Mouse (Mus musculus): Measurements from ENCODE around the gene Kpna6. TPM values are rescaled to one million over a fixed set of nuclear protein-coding genes. Genes with fewer than 3 reads are reported as not detected.

Kpna6 gene
- total RNA-seq, 2 experiments from 2014 or later: 20.9 to 30.0 TPM

DNA sequence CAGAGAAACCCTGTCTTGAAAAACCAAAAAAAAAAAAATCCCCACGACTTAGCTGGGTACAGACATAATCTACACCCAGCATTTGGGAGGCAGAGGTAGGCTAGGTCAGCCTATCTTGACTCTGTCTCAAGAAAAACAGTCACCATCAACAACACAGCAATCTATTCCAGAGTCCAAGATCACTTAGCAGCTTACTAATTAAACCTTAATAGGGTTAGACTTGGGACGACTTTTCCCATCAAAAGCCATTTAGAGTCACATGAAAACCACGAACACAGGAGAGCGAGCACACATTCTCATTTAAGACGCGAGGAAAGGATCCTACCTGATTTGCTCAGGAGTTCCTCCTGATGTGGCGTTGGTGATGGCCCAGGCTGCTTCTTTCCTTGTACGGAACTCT, 22.2 kb downstream of the Kpna6 start:
- no peak for ATAC-seq (replicated peaks; ENCODE audit: poor library complexity)

GRCm38 (mm10) chr4:129648656-129649055, 23.9 kb downstream of the Kpna6 start:
- ATAC-seq (replicated peaks; ENCODE audit: poor library complexity): no peak

DNA sequence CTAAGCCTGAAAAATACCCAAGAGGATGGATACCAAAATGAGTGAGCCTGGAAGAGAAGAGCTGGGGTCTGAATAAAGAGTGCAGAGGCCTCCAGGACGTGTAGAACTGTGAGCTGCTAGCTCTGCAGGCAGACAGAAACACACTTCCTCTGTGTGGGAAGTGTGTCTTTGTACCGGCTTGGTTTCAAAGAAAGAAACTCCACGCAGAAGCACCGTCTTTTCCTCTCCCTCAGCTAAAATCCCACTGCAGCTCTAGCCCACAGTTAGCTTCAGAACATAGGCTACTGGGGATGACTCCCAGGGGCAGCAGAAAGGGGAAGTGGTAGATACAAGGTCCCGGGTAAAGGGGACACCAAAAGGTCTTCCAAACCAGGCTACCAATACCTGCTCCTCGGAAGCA, 27.4 kb downstream of the Kpna6 start:
- no peak for ATAC-seq (replicated peaks; ENCODE audit: poor library complexity)

DNA sequence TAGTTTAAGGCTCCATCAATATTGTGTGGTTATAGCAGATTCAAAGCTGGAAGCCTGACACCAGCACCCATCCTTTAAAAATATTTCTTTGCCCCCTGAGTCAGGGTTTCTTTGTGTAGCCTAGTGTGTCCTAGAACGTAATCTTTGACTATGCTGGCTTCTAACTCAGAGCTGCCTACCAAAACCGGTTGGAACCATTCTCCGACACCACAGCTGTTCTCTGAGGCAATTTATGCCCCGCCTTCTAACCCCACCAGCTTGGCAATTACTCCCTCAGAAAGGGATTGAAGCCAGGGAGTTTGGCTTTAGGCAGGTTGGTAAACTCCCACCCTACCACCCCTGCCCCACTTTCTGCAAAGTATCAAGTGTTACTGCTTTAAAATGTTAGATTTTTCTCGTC, 30.8 kb downstream of the Kpna6 start:
- no peak for ATAC-seq (replicated peaks; ENCODE audit: poor library complexity)

DNA sequence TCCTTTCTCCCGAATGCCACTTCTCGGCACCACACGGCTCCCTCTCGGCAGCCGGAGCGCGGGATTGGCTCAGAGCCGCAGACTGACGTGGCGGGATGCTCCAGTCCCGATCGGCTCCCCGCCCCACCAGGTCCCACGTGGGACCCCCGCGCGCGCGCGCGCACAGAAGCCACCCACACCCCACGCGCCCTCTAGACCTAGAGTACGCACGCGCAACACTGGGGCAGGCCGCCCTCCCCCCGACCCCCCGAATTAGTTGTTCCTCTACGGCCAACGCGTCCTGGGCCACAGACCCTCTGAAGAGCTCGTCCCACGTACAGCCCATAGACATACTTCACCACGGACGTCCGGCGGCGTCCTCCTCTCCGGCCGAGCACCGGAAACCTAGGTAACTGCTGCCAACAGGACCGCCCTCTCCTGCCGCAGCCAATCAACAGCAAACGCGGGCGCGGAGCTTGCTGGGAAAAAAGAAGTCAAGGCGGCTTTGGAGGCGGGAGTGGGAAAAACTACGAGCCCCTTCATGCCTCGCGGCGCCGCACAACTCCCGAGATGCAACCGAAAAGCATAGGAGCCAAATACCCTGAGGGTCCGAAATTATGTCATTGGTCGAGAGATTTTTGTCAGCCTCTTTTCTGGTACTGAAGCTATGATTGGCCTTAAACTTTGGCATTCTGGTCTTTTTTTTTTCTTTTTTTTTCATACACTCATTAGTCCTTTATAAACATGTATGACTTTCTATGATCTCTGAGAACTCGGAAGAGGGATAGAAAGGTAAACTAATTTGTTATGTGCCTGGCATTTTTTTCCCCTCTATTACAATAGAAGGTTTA, 31.7 kb downstream of the Kpna6 start, which contains the start of gene Txlna:
Txlna (minus strand) TSS at position 428 of the 830 bp plus-strand sequence.
- ATAC-seq (replicated peaks; ENCODE audit: poor library complexity): peak; percentile 88

GRCm38 (mm10) chr4:129640101-129640637, 32.4 kb downstream of the Kpna6 start:
- ATAC-seq (replicated peaks; ENCODE audit: poor library complexity): 0 out of 2 replicates have a peak, but pooled peaks have one; percentile 3

- no peak for ATAC-seq (replicated peaks; ENCODE audit: poor library complexity)
Observed at GRCm38 (mm10) chr4:129639221-129639620, 33.3 kb downstream of the Kpna6 start.

DNA sequence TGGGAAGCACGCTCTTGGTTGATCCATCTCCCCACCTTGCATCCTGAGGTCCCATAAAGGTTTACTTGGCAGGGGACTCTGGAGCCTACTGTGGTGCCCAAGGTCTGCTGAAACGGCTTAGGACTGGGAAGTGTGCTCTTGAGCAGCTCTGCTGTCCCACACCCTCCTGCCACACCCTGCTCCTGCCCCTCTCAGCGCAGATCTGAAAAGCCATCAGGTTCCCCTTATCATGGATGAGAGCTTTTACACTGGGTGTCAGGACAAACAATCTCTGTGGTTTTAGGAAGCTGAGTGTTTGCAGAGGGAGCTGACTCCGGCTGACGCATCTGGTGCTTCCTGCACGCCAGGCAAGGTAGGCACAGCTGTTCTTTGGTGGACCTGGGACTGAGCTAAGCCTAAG, 38.7 kb downstream of the Kpna6 start:
- peak; percentile 55 for ATAC-seq (replicated peaks; ENCODE audit: poor library complexity)

DNA sequence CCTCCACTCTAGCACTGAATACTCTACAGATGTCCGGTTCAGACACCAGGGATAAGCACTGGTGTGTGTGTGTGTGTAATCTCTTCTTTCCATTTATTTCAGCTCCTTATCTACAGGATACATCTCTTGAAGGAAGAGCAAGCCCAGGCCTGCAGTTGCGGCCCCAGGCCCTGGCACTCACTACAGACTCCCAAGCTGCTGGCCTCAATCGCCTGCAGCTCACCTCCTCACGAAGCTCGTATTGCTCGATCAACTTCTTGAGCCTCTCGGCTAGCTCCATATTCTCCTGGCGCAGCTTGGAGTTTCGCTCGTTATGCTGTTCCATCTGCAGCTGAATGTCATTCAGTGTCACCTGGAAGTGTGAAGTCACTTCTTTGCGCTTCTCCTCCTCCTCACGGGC, 40.7 kb downstream of the Kpna6 start:
- ATAC-seq (replicated peaks; ENCODE audit: poor library complexity): no peak

DNA sequence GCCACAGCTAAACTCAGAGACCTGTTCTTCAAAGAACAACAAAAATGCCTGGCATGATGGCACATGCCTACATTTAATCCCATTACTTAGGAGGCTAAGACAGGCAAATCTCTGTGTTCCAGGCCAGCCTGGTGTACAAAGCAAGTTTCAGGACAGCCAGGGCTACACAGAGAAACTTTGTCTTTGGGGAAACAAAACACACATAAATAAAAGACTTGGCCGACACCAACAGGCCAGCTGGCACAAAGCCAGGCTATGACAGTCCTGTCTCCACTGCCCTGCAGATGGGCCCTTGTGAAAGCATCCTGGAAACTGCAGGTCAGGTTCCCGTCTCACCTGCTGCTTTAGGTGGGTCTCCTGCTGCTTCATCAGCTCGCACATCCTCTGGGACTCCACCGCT, 41.6 kb downstream of the Kpna6 start:
- ATAC-seq (replicated peaks; ENCODE audit: poor library complexity): no peak

DNA sequence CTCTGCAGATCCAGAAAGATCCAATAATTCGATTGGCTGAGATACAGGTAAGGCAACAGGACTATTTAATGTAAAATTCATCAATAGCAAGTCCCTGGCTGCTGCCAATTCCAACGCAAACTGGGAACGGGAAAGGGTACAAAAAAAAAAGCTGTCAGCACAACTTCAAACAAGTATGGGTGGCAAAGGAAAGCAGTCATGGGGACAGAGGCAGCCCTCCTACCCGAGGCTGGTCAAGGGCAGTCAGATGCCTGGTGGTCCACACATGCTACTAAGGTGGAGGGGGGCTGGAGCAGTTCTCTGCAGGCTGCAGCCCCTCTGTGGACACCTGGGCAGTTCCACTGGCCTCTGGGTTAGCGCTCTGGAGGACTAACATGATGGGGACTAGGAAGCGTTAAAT, 46.5 kb downstream of the Kpna6 start:
- no peak for ATAC-seq (replicated peaks; ENCODE audit: poor library complexity)

DNA sequence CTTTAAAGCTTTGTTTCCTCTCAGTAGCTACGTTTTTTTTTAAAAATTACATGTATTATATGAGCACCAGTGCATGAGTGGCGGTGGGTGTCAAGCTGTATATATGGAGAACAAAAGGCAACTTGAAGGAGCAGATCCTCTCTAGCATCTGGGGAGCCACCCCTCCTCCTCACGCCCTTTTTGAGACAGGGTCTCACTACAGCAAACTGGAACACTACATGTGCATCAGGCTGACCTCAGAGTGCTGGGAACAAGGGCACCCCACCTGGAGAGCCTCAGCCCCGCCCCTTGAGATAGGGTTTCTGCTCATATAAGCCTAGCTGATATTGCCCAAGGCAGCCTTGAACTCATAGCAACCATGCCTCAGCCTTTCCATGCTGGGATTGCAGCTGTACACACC, 47.1 kb downstream of the Kpna6 start:
- no peak for ATAC-seq (replicated peaks; ENCODE audit: poor library complexity)

DNA sequence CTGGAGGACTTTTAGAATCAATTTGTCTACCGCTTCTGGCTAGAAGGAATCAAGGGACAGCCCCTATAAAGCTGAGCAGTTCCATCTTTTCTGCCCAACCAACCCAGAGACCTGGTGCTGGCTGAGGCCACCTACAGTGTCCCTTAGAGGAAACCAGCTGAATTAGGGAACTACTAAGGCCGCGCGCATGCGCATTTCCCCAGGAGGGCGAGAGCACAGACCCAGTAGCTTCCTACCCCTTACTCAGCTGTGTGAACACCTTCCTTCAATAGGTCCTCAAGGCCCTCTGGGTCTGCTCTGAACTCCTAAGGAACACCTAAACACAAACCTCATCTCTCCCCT, 47.6 kb downstream of the Kpna6 start:
- ATAC-seq (replicated peaks; ENCODE audit: poor library complexity): peak; percentile 50

- peak; percentile 91 for ATAC-seq (replicated peaks; ENCODE audit: poor library complexity)
Observed at GRCm38 (mm10) chr4:129624281-129625028, 48.1 kb downstream of the Kpna6 start.

- 0 out of 2 replicates have a peak, but pooled peaks have one; percentile 4 for ATAC-seq (replicated peaks; ENCODE audit: poor library complexity)
Observed at GRCm38 (mm10) chr4:129623681-129624091, 48.9 kb downstream of the Kpna6 start, which contains the start of gene Ccdc28b. Ccdc28b (minus strand) TSS chr4:129623947.

GRCm38 (mm10) chr4:129622803-129623535, 49.6 kb downstream of the Kpna6 start:
- no peak for ATAC-seq (replicated peaks; ENCODE audit: poor library complexity)

DNA sequence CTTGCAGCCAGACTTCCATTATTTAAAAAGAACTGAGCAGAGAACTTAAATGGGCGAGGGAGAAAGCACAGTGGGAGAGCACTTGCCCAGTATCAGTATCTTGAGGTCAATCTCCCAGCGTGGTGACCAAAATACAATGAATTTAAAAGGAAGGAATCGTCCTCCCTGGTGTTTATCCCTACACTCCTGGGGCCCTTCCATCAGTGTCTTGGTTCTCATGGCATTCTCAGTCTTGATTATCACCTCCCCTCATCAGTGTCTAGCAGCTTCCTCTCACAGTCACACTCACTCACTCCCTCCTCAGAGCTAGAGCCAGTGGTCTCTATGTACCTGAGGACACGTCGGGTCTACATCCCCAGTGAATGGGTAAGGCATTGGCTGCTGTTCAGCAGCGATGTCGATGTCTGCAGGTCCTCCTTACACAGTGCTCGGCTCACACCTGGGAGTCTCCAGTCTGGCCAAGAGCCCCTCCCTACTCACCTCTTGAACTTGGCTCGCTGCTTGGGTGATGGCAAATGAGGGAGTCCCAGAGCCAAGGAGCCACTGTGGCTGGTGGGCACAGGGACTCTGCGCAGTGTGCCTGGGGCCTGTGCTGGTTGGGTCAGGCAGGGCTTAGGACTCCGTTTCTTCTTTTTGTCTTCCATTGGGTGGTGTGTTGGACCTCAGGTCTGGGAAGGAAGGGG, 50.3 kb downstream of the Kpna6 start:
- ATAC-seq (replicated peaks; ENCODE audit: poor library complexity): no peak

- no peak for ATAC-seq (replicated peaks; ENCODE audit: poor library complexity)
Observed at GRCm38 (mm10) chr4:129621283-129621841, 51.2 kb downstream of the Kpna6 start.

DNA sequence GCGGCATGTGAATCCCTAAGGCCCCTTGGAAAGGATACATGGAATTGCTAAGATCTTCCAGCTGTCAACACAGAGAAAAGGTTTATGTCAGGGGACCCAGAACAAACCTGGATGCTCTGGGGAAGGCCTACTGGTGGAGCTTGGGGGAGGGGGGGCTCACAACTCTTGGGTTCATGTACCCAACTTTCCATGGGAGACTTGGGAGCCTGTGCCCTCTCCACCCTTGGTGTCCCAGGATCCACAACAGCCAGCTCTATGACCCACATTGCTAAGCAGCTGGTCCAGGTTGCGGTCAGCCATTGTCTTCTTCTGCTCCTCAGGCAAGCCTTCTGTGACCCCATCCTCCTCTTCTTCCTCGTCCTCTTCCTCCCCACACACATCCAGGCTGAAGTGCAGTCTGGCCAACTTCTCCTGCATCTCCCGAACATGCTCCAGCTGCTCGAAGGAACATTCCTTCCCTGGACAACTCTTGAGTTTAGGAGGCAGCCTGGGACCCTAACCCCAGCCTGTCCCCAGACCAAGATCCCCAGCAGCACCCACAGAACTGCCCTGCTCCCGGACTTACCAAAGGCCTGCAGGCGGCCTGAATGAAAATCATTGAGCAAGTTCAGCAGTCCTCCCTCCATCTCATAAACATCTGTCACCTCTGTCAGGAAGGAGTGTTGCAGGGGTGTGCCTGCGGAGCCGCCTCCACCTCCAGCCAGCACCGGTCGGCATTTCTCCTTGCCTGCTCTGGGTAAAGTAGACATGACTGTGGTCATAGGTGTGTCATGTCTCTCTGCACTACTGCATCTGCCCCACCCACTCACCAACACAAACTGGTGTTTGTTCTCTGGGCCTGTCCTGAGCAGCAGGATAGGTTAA, 51.9 kb downstream of the Kpna6 start:
- ATAC-seq (replicated peaks; ENCODE audit: poor library complexity): no peak

Data from megakaryocyte progenitor cell, adult 5-6 weeks (primary cell).